Mouse (Mus musculus) lung, adult 2 months (tissue): ENCODE measurements around the gene Rad17. TPM values are rescaled to one million over a fixed set of nuclear protein-coding genes. Genes with fewer than 3 reads are reported as not detected.

ENCODE experiments used
- DNase-seq: peaks from one replicate; pipeline ENCODE4 v3.0.0; 2022
- H3K4me1 ChIP-seq: fragments of 200-500 bp; 2 replicates; pipeline ENCODE4 v1.6.1; 2011; ENCODE audit warnings: low read length; ENCODE audit not compliant: control insufficient read depth, insufficient read depth
- H3K4me3 ChIP-seq: fragments of 200-500 bp; replicated peaks from 2 replicates; pipeline ENCODE3; 2011; ENCODE audit warnings: low read depth, mild to moderate bottlenecking, control low read depth, low read length; ENCODE audit errors: extremely low read depth
- CTCF ChIP-seq: fragments of 200-500 bp; IDR thresholded peaks from 2 replicates; pipeline ENCODE4 v1.5.1; 2011; ENCODE audit warnings: mild to moderate bottlenecking, low read length, control low read depth; ENCODE audit not compliant: insufficient read depth
- POLR2A ChIP-seq: fragments of 200-500 bp; IDR thresholded peaks from 2 replicates; pipeline ENCODE4 v1.6.1; 2011; ENCODE audit warnings: low read depth, mild to moderate bottlenecking, control low read depth, low read length, borderline replicate concordance; ENCODE audit errors: extremely low read depth
- WGBS: fragments of 180-500 bp; shearing (Covaris S2); methylation state at CpG from one replicate; pipeline ENCODE4 v1.1.7; 2018; 5-methylcytosine and 5-hydroxymethylcytosine counted together
- polyA plus RNA-seq: library from polyadenylated mRNA; depleted of rRNA; stranded (reverse); fragments of >200 nt; gene quantifications from 2 replicates; pipeline ENCODE4 v1.2.3, GENCODE M21; 2012; rRNA removed

Gene Rad17
- polyA plus RNA-seq, 1 experiment = 4.4 TPM

GRCm38 (mm10) chr13:100579220-100579619, 71.6 kb downstream of the Rad17 start:
- 25% methylated on average over 3 of the region's 3 CpGs for WGBS
- Histone ChIP-seq H3K4me1 (peaks cover 10% of the 10 kb centered on the region), H3K4me3 (no peak overlapping the region)
- DNase-seq = no peak
- TF ChIP-seq CTCF (no peak), POLR2A (no peak)

- DNase-seq = no peak
- TF ChIP-seq POLR2A (no peak), CTCF (no peak)
- no peak overlapping the region for H3K4me3 ChIP-seq
- 22% methylated on average over 2 of the region's 2 CpGs for WGBS
- H3K4me1 ChIP-seq = peaks cover 3% of the 10 kb centered on the region
These were observed 74.9 kb downstream of the Rad17 start for GRCm38 (mm10) chr13:100575950-100576349.

- peaks cover 8% of the 10 kb centered on the region for H3K4me1 ChIP-seq
- no peak overlapping the region for H3K4me3 ChIP-seq
- no peak for DNase-seq
- 53% methylated on average over 2 of the region's 2 CpGs for WGBS
- no peak for TF ChIP-seq POLR2A
- no peak for TF ChIP-seq CTCF
These were observed 80.1 kb downstream of the Rad17 start for GRCm38 (mm10) chr13:100570713-100571112.

GRCm38 (mm10) chr13:100568359-100568758, 82.5 kb downstream of the Rad17 start:
- no peak for DNase-seq
- WGBS = 100% methylated on average over 1 of the region's 1 CpGs
- H3K4me3 ChIP-seq = no peak overlapping the region
- no peak for TF ChIP-seq CTCF
- no peak for TF ChIP-seq POLR2A
- H3K4me1 ChIP-seq = peaks cover 8% of the 10 kb centered on the region

Other genes starting within 250 kb of the Rad17 start
- 0.12 TPM in 2 replicates for gene Naip1, start 198.2 kb downstream of the Rad17 start, polyA plus RNA-seq
- gene Gtf2h2, start 158.5 kb downstream of the Rad17 start, polyA plus RNA-seq = 16.9 and 17.2 TPM in 2 replicates
- 15.0 and 21.3 TPM in 2 replicates for gene Ocln, start 98.3 kb downstream of the Rad17 start, polyA plus RNA-seq
- 8.2 and 11.4 TPM in 2 replicates for gene Marveld2, start 34.1 kb downstream of the Rad17 start, polyA plus RNA-seq
- gene Ak6, start 72 bp downstream of the Rad17 start, polyA plus RNA-seq = 16.5 and 28.0 TPM in 2 replicates
- gene Taf9, start 528 bp upstream of the Rad17 start, polyA plus RNA-seq = 1.3 and 3.3 TPM in 2 replicates
- 2.0 and 2.5 TPM in 2 replicates for gene Ccdc125, start 18.7 kb upstream of the Rad17 start, polyA plus RNA-seq
- gene Cdk7, start 79.9 kb upstream of the Rad17 start, polyA plus RNA-seq = 8.9 and 12.8 TPM in 2 replicates
- 27.0 and 29.2 TPM in 2 replicates for gene Mrps36, start 93.6 kb upstream of the Rad17 start, polyA plus RNA-seq
- 0.18 and 0.25 TPM in 2 replicates for gene Cenph, start 124.8 kb upstream of the Rad17 start, polyA plus RNA-seq
- 0.85 and 3.2 TPM in 2 replicates for gene Ccnb1, start 135.5 kb upstream of the Rad17 start, polyA plus RNA-seq
- gene Slc30a5, start 182.4 kb upstream of the Rad17 start, polyA plus RNA-seq = 21.2 and 29.4 TPM in 2 replicates